Mouse (Mus musculus) heart, adult 2 months (tissue): ENCODE measurements around the gene Zfp568. TPM values are rescaled to one million over a fixed set of nuclear protein-coding genes. Genes with fewer than 3 reads are reported as not detected.
A peak's percentile ranks its signal among the peaks of the same experiment; 100 is the strongest.
"Not testable (repeated sequence)": the region's sequence is repeated elsewhere in the genome, so short reads cannot be mapped to it uniquely, and the experiment has no call there.

Experiments
- DNase-seq, 2 experiments: peaks; one replicate each; pipeline ENCODE4 v3.0.0; 2021
- H3K27ac ChIP-seq: fragments of 200-600 bp; 2 replicates; pipeline ENCODE4 v1.8.1; 2022
- H3K27me3 ChIP-seq: fragments of 200-500 bp; 2 replicates; pipeline ENCODE4 v1.6.1; 2012; ENCODE audit warnings: mild to moderate bottlenecking, low read length, inconsistent platforms, mixed read lengths; ENCODE audit not compliant: control insufficient read depth, insufficient read depth
- H3K36me3 ChIP-seq: fragments of 200-500 bp; 2 replicates; pipeline ENCODE4 v1.6.1; 2012; ENCODE audit warnings: low read length, inconsistent platforms; ENCODE audit not compliant: control insufficient read depth, insufficient read depth
- H3K4me1 ChIP-seq: fragments of 200-500 bp; 2 replicates; pipeline ENCODE4 v1.6.1; 2011; ENCODE audit warnings: low read length; ENCODE audit not compliant: control insufficient read depth, insufficient read depth
- H3K4me3 ChIP-seq: fragments of 200-600 bp; 2 replicates; pipeline ENCODE4 v1.8.1; 2022
- H3K79me2 ChIP-seq: fragments of 200-500 bp; replicated peaks from 2 replicates; pipeline ENCODE4 v1.6.1; 2012; ENCODE audit warnings: mild to moderate bottlenecking, inconsistent platforms, low read length, moderate library complexity, mixed read lengths; ENCODE audit not compliant: control insufficient read depth, insufficient read depth
- H3K9ac ChIP-seq: fragments of 200-500 bp; 2 replicates; pipeline ENCODE4 v1.6.1; 2012; ENCODE audit warnings: low read depth, mild to moderate bottlenecking, control low read depth, inconsistent platforms, low read length, mixed read lengths
- CTCF ChIP-seq: fragments of 200-600 bp; IDR thresholded peaks from 2 replicates; pipeline ENCODE4 v1.8.1; 2022; ENCODE audit warnings: antibody characterized with exemption, mild to moderate bottlenecking, moderate library complexity
- EP300 ChIP-seq: fragments of 200-500 bp; IDR thresholded peaks from 2 replicates; pipeline ENCODE4 v1.6.1; 2011; ENCODE audit warnings: low read depth, low read length, control low read depth; ENCODE audit not compliant: insufficient read depth
- POLR2A ChIP-seq: fragments of 200-500 bp; IDR thresholded peaks from 2 replicates; pipeline ENCODE4 v1.6.1; 2011; ENCODE audit warnings: mild to moderate bottlenecking, low read depth, low read length, control low read depth; ENCODE audit not compliant: insufficient read depth
- WGBS: fragments of 180-500 bp; shearing (Covaris S2); methylation state at CpG from one replicate; pipeline ENCODE4 v1.1.7; 2018; 5-methylcytosine and 5-hydroxymethylcytosine counted together
- intact Hi-C: fragments of 180-260 bp; cut with DNase I; formaldehyde crosslinking; loops from one replicate; pipeline ENCODE4 v1.15.1; 2025
- polyA plus RNA-seq: library from polyadenylated mRNA; depleted of rRNA; stranded (reverse); fragments of >200 nt; gene quantifications from 2 replicates; pipeline ENCODE4 v1.2.3, GENCODE M21; 2012
- total RNA-seq, 2 experiments: library from RNA; stranded (reverse); gene quantifications; 2 replicates each; pipeline ENCODE4 v1.2.3; 2021

Gene Zfp568
- total and polyA plus RNA-seq, 3 experiments = 5.6 to 28.1 (median 19.6) TPM

GRCm38 (mm10) chr7:29959004-29959403 lies 24.8 kb upstream of the Zfp568 start:
- 53% methylated on average over 3 of the region's 3 CpGs for WGBS
- intact Hi-C loops = no loop called here
- Histone ChIP-seq H3K27ac (no peak overlapping the region), H3K36me3 (no peaks in the 10 kb centered on the region), H3K4me3 (no peak overlapping the region), H3K4me1 (no peaks in the 10 kb centered on the region; the same call in 1 of the 2 replicates), H3K27me3 (no peaks in the 10 kb centered on the region), H3K9ac (no peak overlapping the region), H3K79me2 (no peaks in the 10 kb centered on the region)
- TF ChIP-seq CTCF (no peak), POLR2A (no peak), EP300 (no peak)
- DNase-seq = no peak

- H3K27ac ChIP-seq, H3K4me3 ChIP-seq, H3K9ac ChIP-seq, H3K36me3 ChIP-seq, H3K79me2 ChIP-seq, H3K4me1 ChIP-seq, intact Hi-C loops, H3K27me3 ChIP-seq, DNase-seq: not testable (repeated sequence)
- 50% methylated on average over 38 of the region's 39 CpGs for WGBS
Observed at GRCm38 (mm10) chr7:29965115-29965810, 18.5 kb upstream of the Zfp568 start.

- H3K4me1 ChIP-seq = no peaks in the 10 kb centered on the region
- DNase-seq = no peak
- H3K9ac ChIP-seq = no peak overlapping the region
- no peak overlapping the region for H3K4me3 ChIP-seq
- intact Hi-C loops = no loop called here
- TF ChIP-seq EP300 (no peak), POLR2A (no peak), CTCF (no peak)
- no peak overlapping the region for H3K27ac ChIP-seq
- WGBS = 84% methylated on average over 9 of the region's 9 CpGs
- H3K36me3 ChIP-seq = no peaks in the 10 kb centered on the region
- H3K27me3 ChIP-seq = no peaks in the 10 kb centered on the region
- no peaks in the 10 kb centered on the region for H3K79me2 ChIP-seq
Observed at GRCm38 (mm10) chr7:29970686-29971085, 13.1 kb upstream of the Zfp568 start.

GRCm38 (mm10) chr7:29980761-29981160 lies 3.0 kb upstream of the Zfp568 start:
- H3K4me3 ChIP-seq = no peak overlapping the region
- H3K36me3 ChIP-seq = peaks cover 14% of the 10 kb centered on the region
- H3K9ac ChIP-seq = no peak overlapping the region
- H3K4me1 ChIP-seq = peaks cover 8% of the 10 kb centered on the region
- H3K27me3 ChIP-seq = no peaks in the 10 kb centered on the region
- 86% methylated on average over 1 of the region's 1 CpGs for WGBS
- DNase-seq = no peak
- intact Hi-C loops = loop anchor here (5.0 kb wide), 2 partner anchors 128 to 163 kb away; partner anchors contain the start of genes Zfp790 and Zfp940
- H3K27ac ChIP-seq = peak overlapping the region; percentile 78
- H3K79me2 ChIP-seq = peaks cover under 1% of the 10 kb centered on the region; the same call in 1 of the 2 replicates
- no peak for TF ChIP-seq POLR2A
- no peak for TF ChIP-seq EP300
- TF ChIP-seq CTCF = no peak

GRCm38 (mm10) chr7:29981455-29981854 lies 2.3 kb upstream of the Zfp568 start:
- Histone ChIP-seq H3K27ac (peak overlapping the region; percentile 78), H3K79me2 (peaks cover 2% of the 10 kb centered on the region; the same call in 1 of the 2 replicates), H3K27me3 (no peaks in the 10 kb centered on the region), H3K36me3 (peaks cover 17% of the 10 kb centered on the region), H3K4me1 (peaks cover 8% of the 10 kb centered on the region), H3K9ac (no peak overlapping the region), H3K4me3 (no peak overlapping the region)
- intact Hi-C loops = loop anchor here (5.0 kb wide), 2 partner anchors 129 to 164 kb away; partner anchors contain the start of genes Zfp790 and Zfp940
- 33% methylated on average over 5 of the region's 5 CpGs for WGBS
- no peak for DNase-seq
- TF ChIP-seq POLR2A (no peak), EP300 (no peak), CTCF (peak; percentile 32)

- no peak overlapping the region for H3K9ac ChIP-seq
- intact Hi-C loops = loop anchor here (2.0 to 5.0 kb wide), 5 partner anchors 27 to 213 kb away; partner anchors contain the start of genes Zfp383, Zfp74, Zfp790 and Zfp84
Observed at GRCm38 (mm10) chr7:29981860-29982259, 1.9 kb upstream of the Zfp568 start.

More at GRCm38 (mm10) chr7:29981860-29982259, 1.9 kb upstream of the Zfp568 start:
- DNase-seq = no peak
- Histone ChIP-seq H3K4me3 (no peak overlapping the region), H3K27ac (peak overlapping the region; percentile 81), H3K36me3 (peaks cover 17% of the 10 kb centered on the region), H3K4me1 (peaks cover 8% of the 10 kb centered on the region), H3K79me2 (peaks cover 2% of the 10 kb centered on the region; the same call in 1 of the 2 replicates), H3K27me3 (no peaks in the 10 kb centered on the region)
- 65% methylated on average over 3 of the region's 3 CpGs for WGBS
- TF ChIP-seq POLR2A = no peak
- TF ChIP-seq EP300 = no peak
- no peak for TF ChIP-seq CTCF
